Mouse (Mus musculus): ENCODE results near the gene Odf2l.

DNA sequence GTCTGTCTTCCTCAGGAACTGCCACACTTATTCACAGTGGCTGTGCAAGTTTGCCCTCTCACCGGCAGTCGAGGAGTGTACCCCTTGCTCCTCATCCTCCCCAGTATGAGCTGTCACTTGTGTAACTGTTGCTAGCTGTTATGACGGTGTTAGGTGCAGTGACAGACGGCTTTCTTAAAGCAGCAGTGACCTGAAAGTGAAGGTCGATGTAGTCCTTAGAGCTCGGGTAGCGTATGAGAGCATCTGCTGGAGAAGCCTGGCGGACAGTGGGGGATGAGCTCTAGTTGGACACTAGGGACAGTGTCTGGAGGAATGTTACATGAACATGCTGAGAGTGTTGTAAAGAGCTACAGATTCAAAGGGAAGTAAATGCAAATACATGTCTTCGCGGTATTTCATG, 25.5 kb downstream of the Odf2l start:
- TF ChIP-seq TCF12 (IDR thresholded peaks at IDR 0.05; ENCODE audit: insufficient read depth, poor library complexity, severe bottlenecking) (no peak), MAX (IDR thresholded peaks at IDR 0.05; ENCODE audit: low read depth) (no peak), USF1 (IDR thresholded peaks at IDR 0.05; ENCODE audit: low read depth) (no peak), CEBPB (IDR thresholded peaks at IDR 0.05; ENCODE audit: insufficient read depth, poor library complexity, severe bottlenecking) (no peak), POLR2AphosphoS2 (IDR thresholded peaks at IDR 0.05; ENCODE audit: insufficient read length, low read depth) (no peak)

All from myocyte (in vitro differentiated cells).